Mouse (Mus musculus) cerebellum, postnatal 25 days (tissue): ENCODE data around the gene Prss53.

ENCODE experiments used
- DNase-seq, 2 experiments: peaks; one replicate each; pipeline ENCODE4 v3.0.0; 2021; ENCODE audit warnings: mixed read lengths in 2 of 2

The Prss53 gene

DNA sequence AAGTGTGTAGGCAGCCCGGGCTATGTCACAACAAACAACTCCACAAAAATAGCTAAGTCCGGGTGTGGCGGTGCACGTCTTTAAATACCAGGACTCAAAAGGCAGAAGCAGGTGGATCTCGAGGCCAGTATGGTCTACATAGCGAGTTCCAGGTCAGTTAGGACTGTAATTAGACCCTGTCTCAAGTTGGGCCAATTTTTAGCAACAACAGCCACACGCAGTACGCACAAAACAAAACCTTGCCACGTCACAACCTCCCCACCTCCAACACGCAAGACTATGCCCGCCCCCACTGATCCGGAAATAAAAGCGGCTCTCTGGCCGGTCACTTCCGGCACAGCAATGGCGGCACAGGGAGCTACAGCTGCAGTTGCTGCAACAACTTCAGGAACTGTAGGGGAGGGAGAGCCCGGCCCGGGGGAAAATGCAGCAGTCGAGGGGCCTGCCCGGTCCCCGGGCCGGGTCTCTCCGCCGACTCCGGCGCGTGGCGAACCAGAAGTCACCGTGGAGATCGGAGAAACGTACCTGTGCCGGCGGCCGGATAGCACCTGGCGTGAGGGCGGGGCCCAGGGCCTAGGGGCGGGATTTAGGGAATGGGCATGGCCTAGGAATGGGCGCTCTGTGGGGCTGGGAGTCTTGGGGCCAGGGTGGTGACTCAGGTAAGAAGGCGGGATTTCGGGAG, 21.6 kb upstream of the Prss53 start, which contains the start of gene Kat8:
Kat8 (plus strand) TSS at position 327 of the 682 bp plus-strand sequence.
- peak; percentile 91 to 93 for DNase-seq

DNA sequence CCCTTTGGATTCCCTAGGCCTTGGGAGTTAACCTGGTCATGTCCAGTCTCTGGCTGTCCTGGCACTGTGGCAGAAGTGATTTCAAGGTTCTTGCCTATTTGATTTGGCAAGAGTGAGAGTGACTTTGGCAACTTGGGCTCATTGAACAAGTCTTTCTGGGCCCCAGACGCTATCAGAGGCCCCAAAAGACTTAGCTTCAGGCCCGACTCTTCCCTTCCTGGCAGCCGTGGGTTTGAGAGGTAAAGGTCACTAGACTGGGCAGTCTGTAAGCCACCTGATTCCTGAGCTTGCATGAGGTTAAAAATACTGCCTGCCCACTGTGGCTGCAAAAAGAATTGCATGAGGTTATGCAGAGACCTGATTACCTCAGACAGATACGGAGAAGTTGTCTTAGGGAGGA, 17.9 kb upstream of the Prss53 start:
- DNase-seq = no peak

DNA sequence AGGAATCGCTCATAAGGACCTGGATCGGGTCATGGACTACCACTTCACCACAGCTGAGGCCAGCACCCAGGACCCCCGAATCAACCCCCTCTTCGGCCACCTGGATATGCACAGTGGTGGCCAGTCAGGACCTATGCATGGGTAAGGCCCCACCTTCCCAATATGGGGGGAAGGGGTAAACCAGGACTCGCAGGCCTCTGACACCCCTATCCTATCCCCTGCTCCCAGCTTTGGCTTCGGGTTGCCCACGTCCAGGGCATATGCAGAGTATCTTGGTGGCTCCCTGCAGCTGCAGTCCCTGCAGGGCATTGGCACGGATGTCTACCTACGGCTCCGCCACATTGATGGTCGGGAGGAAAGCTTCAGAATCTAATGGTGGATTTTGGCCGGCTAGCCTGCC, 17.2 kb upstream of the Prss53 start:
- DNase-seq = no peak

DNA sequence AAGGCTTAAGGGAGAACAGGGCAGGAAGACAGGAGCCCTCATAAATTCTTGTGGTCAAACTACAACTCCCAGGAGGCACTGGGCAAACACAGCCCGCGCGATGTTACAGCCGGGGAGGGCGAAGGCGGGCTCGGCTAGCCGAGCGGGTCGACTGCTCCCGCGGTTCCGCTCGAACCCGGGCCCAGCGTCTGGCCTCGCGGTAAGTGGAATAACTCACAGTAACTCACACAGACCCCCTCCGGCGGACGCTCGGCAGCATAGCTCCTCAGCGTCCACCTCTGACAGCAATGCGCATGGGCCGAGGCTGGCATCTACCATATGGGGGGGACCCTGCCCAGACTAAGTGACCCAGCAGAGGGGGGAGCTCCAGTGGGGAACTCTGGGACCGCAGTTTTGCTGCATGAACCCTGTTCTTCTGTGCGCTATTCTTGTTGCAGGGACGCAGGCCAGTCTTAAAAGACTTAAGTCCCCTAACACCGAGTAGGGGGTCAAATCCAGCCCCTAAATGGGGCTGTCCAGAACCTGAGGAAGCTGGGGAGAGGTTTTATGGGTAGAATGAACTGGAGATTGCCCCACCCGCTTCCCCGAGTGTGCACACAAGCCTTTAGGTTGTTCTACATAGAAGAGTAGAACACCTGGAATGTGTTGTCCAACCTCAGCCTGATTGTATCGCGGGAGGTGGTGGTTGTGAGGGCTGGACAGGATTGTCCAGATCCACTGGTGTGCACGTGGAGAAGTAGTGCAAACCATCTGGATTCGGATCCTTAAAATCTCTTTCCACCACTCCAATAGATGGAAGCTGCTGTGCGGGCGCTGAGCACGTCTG, 13.4 kb upstream of the Prss53 start, which contains the start of gene Bckdk:
Bckdk (plus strand) TSS at position 112 of the 826 bp plus-strand sequence.
- DNase-seq = peak; percentile 81 to 85

DNA sequence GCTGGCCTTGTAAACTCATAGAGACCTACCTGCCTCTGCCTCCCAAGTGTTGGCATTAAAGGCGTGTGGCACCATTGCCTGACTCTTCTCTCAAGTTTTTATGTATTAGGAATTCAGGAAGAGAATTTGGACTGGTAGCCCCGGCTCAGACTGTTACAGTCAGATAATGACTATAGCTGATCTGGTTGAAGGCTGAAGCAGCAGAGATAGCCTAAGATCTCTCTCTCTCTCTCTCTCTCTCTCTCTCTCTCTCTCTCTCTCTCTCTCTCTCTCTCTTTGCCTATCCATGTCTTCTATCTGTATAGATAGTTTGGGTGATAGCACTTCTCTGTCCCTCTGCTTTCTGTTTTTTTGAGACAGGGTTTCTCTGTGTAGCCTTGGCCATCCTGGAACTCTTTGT, 11.0 kb upstream of the Prss53 start:
- no peak for DNase-seq

- DNase-seq = no peak
These were observed 9.2 kb upstream of the Prss53 start for GRCm38 (mm10) chr7:127899997-127900396.

GRCm38 (mm10) chr7:127898179-127898956, 7.6 kb upstream of the Prss53 start:
- DNase-seq = no peak

DNA sequence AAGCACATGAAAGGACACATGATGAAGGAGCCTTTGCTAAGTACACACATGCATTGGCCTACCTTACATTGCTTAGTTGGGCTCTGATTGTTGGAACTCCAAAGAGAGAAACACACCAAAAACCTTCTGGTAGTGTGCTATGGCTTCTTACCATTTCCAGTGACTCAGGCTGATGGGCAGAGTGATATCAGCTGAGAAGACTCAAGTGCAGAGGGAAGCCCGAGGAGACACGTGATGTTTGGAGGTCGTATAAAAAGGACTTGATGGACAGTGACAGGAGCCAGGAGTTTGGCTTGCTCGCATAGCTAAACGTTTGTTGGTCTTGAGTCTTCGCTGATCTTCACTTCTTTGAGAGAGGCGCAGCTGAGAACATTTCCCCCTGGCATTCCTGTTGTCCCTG, 6.8 kb upstream of the Prss53 start:
- no peak for DNase-seq

DNA sequence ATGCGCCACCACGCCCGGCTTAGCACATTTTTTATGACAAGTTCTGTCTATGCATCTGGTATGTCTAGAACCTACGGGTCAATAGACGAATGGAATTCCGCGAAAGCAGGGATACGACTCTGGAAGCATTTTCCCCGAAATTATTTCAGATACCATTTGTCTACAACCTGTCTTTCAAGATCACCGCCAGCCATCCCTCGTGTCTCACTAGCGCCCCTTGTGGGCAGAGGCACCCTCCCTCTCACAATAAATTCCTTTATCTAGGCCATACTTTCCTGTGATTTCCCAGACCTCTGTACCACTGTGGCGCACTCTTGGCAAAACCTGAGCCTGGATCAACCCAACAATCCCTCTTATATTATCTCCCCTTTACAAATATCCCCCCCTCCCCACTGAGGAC, 5.6 kb upstream of the Prss53 start:
- DNase-seq = peak; percentile 71 to 86

DNA sequence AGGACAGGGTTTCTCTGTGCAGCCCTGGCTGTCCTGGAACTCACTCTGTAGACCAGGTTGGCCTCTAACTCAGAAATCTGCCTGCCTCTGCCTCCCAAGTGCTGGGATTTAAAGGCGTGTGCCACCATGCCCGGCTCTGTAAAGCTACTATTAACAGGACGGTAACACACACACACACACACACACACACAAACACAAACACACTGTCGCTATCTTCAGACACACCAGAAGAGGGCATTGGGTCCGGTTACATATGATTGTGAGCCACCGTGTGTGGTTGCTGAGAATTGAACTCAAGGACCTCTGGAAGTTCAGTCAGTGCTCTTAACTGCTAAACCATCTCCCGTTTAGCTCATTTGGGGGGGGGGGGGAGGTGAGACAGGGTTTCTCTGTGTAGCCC, 5.1 kb upstream of the Prss53 start:
- peak in 1 of 2 experiments; percentile 28 for DNase-seq

DNA sequence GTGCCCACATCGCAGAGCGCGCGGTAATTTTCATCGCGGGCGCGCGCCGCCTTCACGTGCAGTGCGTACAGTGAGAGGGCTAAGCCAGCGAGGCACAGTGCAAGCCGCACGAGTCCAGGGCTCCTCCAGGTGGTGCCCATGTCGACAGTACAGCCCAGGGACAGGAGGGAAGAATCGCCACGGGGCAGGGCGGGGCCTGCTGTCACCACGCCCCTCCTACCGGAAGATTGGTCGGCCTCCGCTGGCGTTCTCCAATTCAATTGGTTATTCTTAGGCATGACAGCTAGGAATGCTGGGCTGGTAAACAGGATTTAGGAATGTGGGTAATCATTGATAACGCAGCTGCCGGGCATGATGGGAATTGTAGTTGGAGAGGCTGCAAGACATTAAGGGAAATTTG, 4.7 kb upstream of the Prss53 start, which contains the start of the genes Gm21974 and Vkorc1:
Gm21974 (minus strand) TSS at position 13 of the 400 bp plus-strand sequence.
Vkorc1 (minus strand) TSS at position 176 of the 400 bp plus-strand sequence.
- peak; percentile 95 to 98 for DNase-seq

DNA sequence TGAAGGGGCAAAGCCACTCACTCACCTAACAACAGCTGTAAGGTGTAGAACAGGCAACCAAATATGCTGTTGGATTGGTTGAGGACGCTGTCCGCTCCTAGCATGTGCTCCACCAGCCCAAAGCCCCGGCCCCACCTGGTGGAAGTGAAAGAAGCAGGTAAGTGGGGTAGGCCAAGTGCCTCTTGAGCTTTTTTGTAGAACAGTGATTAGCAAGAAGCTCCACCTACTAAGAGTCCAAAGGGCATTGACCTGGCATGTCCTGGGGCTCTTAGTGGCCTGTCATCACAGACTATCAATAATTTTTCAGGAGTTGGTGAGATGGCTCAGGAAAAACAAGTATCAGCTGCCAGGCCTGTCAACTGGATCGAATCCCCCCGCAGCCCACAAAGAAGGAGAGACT, 3.7 kb upstream of the Prss53 start:
- no peak for DNase-seq

GRCm38 (mm10) chr7:127888821-127889220, 1.9 kb downstream of the Prss53 start:
- no peak for DNase-seq

DNA sequence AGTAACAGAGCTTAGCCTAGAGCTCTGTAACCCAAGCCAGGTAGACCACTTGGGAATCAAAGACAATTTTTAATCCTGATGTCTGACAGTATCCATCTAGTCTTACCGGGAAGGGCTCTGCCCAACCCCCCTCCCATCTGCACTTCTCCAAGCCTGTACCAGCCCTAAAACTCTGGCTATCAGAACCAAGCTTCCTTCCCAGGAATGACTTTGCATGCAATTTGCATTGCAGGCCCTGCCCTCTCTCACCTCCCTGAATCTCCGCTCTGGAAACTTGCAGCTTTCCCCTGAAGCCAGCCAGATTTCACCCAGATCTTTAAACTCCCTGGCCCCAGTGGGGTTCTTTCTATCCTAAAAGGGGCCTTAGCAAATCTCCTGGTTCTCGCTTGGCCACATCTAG, 3.0 kb downstream of the Prss53 start:
- no peak for DNase-seq

DNA sequence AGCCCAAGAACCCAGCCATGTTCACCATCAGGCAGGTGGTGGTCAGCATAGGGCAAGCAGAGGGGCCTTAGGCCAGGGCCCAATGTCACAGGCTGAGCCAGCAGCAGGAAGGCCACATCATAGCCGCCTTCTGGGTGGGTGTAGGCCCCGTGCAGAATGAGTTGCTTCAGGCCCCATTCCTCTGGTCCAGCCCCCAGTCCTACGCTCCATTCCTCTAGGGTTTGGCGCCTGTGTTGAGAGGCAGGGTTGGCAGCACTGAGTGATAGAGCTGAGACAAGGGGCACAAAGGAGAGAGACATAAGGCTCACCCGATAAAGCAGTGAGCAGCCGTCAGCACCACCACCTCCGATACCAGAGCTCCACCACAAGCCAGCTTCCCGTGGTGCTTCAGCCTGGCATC, 3.6 kb downstream of the Prss53 start:
- DNase-seq = no peak

DNA sequence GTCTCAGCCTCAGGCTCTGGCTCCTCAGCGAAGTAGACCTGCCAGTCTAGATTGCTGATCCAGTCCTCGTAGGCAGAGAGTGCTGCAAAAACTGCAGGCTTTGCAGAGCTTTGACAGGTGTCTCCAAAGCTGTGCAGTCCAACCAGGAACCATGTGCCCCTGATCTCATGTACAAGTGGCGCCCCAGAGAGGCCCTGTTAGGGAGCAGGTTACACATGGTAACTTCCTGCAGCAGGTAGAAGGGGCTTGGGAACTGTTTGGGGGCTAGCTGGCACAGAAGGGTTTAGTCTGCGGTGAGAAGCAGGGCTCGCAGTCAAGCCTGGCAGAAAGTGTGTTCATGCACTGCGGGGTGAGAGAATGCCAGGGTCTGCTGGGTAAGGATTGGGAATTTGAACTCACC, 4.2 kb downstream of the Prss53 start:
- DNase-seq = no peak

GRCm38 (mm10) chr7:127885951-127886350, 4.8 kb downstream of the Prss53 start:
- no peak for DNase-seq

DNA sequence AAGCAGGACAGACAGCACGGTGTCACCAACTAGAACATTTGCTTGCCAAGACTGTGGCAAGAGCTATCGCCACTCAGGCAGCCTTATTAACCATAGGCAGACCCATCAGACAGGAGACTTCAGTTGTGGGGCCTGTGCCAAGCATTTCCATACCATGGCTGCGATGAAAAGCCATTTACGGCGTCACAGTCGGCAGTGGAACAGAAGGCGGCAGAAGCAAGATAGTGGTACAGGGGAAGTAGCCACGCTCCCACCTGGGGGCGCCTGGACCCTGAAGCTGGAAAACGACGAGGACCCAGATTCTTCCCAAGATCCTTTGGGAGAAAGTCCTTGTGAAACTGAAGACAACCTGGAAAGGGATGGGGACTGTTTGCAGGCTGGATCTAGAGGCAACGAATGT, 10.3 kb downstream of the Prss53 start:
- no peak for DNase-seq

GRCm38 (mm10) chr7:127879301-127879700, 11.5 kb downstream of the Prss53 start:
- DNase-seq = no peak

DNA sequence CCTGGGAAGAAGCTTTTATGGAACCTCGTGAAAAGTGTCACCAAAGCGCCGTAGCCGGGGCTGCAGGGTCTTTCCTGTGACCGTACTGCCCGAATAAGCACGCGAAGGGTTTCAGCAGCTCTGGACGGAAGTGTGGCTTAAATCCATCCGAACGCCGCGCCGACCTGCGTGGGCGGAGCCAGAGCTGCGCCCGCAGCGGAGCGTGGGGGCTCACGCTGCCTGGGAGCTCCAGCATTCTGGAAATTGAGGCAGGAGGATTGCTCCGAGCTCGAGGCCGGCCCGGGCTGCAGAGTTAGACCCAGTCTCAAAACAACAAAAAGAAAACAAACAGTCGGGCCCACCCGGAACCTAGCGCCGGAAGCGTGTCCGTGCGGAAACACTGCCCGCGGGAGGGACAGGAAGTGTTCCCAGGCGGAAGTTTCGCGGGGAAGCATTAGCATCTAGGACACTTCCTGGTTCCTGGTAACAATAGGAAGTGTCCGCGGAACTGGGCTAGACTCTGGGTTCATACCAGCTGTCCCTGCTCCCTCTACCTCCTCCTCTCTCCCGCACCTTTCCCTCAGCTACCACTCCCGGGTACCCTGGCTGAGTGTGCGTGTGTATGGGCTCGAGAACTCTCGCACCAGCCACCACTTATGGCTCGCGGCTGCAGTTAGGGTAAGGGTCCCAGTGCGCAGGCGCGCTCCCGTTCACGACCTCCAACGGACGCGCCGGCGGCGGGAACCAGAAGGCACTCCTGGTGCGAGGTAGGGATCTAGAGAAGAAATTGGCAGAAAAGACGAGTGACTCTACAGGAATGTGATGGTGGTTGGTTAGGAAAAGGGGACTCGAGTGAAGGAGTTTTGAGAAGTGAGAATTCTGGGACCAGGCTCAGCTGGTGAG, 14.1 kb downstream of the Prss53 start, which contains the start of gene Zfp668:
Zfp668 (minus strand) TSS at position 362 of the 882 bp plus-strand sequence.
- DNase-seq = peak; percentile 91 to 93

DNA sequence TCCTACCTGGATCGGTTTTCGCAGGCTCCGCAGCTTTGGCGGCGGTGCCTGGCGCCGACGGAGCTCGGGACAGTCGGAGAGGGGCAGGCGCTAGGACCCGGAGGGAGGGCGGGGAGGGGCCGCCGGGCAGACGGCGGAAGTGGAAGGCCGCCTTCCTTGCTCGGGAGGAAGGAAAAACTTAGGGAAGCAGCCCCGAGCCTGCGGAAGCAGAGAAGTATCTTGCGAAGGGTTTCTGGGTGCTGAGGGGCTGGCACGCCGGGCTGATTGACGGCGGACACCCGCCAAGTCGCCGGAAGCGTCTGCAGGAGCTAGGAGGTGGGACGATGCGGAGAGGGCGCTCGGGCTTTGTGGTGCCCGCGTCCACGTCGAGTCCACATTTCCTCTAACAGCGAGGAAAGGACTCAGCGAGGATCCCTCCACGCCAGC, 14.7 kb downstream of the Prss53 start, which contains the start of gene Zfp646:
Zfp646 (plus strand) TSS at position 181 of the 426 bp plus-strand sequence.
- peak in 1 of 2 experiments; percentile 91 for DNase-seq

GRCm38 (mm10) chr7:127875627-127876001, 15.2 kb downstream of the Prss53 start:
- DNase-seq = peak; percentile 100
